Mouse (Mus musculus) right cerebral cortex, postnatal 14 days (tissue): ENCODE results near the gene Asb18.

Experiments
- DNase-seq: peaks from one replicate; pipeline ENCODE4 v3.0.0; 2022

Asb18 gene

GRCm38 (mm10) chr1:89932021-89932423 is 82.4 kb downstream of the Asb18 start:
- no peak for DNase-seq

- DNase-seq: no peak
Observed at GRCm38 (mm10) chr1:89931120-89931519, 83.3 kb downstream of the Asb18 start, which contains the start of gene Gbx2. TSS of gene Gbx2 (minus strand) at chr1:89931179.

GRCm38 (mm10) chr1:89930551-89930950 is 83.9 kb downstream of the Asb18 start:
- DNase-seq: no peak

- no peak for DNase-seq
Observed at GRCm38 (mm10) chr1:89929721-89930505, 84.6 kb downstream of the Asb18 start.

- DNase-seq: no peak
Observed at GRCm38 (mm10) chr1:89929181-89929580, 85.3 kb downstream of the Asb18 start.

GRCm38 (mm10) chr1:89928676-89929075 is 85.8 kb downstream of the Asb18 start:
- no peak for DNase-seq

- DNase-seq: no peak
Observed at GRCm38 (mm10) chr1:89927061-89927661, 87.3 kb downstream of the Asb18 start.

GRCm38 (mm10) chr1:89926583-89927060 is 87.8 kb downstream of the Asb18 start:
- no peak for DNase-seq

- no peak for DNase-seq
Observed at GRCm38 (mm10) chr1:89925501-89926190, 88.8 kb downstream of the Asb18 start.

GRCm38 (mm10) chr1:89923642-89924020 is 90.8 kb downstream of the Asb18 start:
- no peak for DNase-seq

GRCm38 (mm10) chr1:89922883-89923641 is 91.4 kb downstream of the Asb18 start:
- DNase-seq: no peak

GRCm38 (mm10) chr1:89922282-89922681 is 92.2 kb downstream of the Asb18 start:
- DNase-seq: no peak

GRCm38 (mm10) chr1:89921806-89922205 is 92.7 kb downstream of the Asb18 start:
- no peak for DNase-seq

- no peak for DNase-seq
Observed at GRCm38 (mm10) chr1:89919206-89919605, 95.3 kb downstream of the Asb18 start.

GRCm38 (mm10) chr1:89918111-89918510 is 96.4 kb downstream of the Asb18 start:
- no peak for DNase-seq

- DNase-seq: no peak
Observed at GRCm38 (mm10) chr1:89913611-89914010, 100.9 kb downstream of the Asb18 start.

- no peak for DNase-seq
Observed at GRCm38 (mm10) chr1:89912392-89912791, 102.1 kb downstream of the Asb18 start.

- no peak for DNase-seq
Observed at GRCm38 (mm10) chr1:89909796-89910195, 104.7 kb downstream of the Asb18 start.

- DNase-seq: no peak
Observed at GRCm38 (mm10) chr1:89902641-89903040, 111.8 kb downstream of the Asb18 start.

- no peak for DNase-seq
Observed at GRCm38 (mm10) chr1:89902236-89902635, 112.2 kb downstream of the Asb18 start.

GRCm38 (mm10) chr1:89901381-89901780 is 113.1 kb downstream of the Asb18 start:
- no peak for DNase-seq
